In genomic region chr12:12943288-12943687, GRCm38 (mm10) we compare ENCODE assay signal across 12 mouse cellular contexts. TPM values are rescaled to one million over a fixed set of nuclear protein-coding genes. Genes with fewer than 3 reads are reported as not detected.
A peak's percentile ranks its signal among the peaks of the same experiment; 100 is the strongest.
DNase-seq lines count a peak whose midpoint lies in the region; ATAC-seq and TF ChIP-seq lines count a peak whose summit lies in the region.
"Had no signal": no experiment of that assay in that cellular context is flagged by ENCODE, and none has a peak within 500 bp of the region (broad histone marks: within the 10 kb centered on the region; RNA-seq: fewer than 3 reads in every experiment).

No protein-coding gene starts in this region.

- no peak for DNase-seq in kidney, adult 18-20 months
- DNase-seq in embryonic facial prominence, embryonic 11.5 days (ENCODE audit: low spot score) = no peak
- no peak for DNase-seq in lung, adult 2 months
- DNase-seq in left cerebral cortex, adult 2 months (ENCODE audit: extremely low spot score in 1 of 2, low spot score in 2 of 2) = no peak
- DNase-seq: adrenal gland, postnatal 10 days; cerebellum, adult 18-20 months; kidney, adult 11 months; lung, embryonic 14.5 days had no signal

- no peaks in the 10 kb centered on the region for H3K27me3 ChIP-seq in kidney, embryonic 15.5 days
- no peaks in the 10 kb centered on the region for H3K27me3 ChIP-seq in embryonic facial prominence, embryonic 11.5 days (ENCODE audit: control insufficient read depth, insufficient read depth, low read length)
- no peaks in the 10 kb centered on the region for H3K27me3 ChIP-seq in hindbrain, embryonic 13.5 days
- no peaks in the 10 kb centered on the region for H3K27me3 ChIP-seq in neural tube, embryonic 12.5 days (replicated peaks)

- H3K9ac ChIP-seq in kidney, embryonic 15.5 days = no peak overlapping the region
- peak overlapping the region; percentile 96 for H3K9ac ChIP-seq in embryonic facial prominence, embryonic 11.5 days (replicated peaks; ENCODE audit: low read length)
- peak overlapping the region; percentile 72; the same call in 1 of the 2 replicates for H3K9ac ChIP-seq in hindbrain, embryonic 13.5 days
- H3K9ac ChIP-seq in neural tube, embryonic 12.5 days = no peak overlapping the region; the same call in 1 of the 2 replicates

- H3K27ac ChIP-seq in kidney, embryonic 15.5 days = no peak overlapping the region
- H3K27ac ChIP-seq in embryonic facial prominence, embryonic 11.5 days (replicated peaks; ENCODE audit: low read depth, low read length) = no peak overlapping the region
- H3K27ac ChIP-seq in hindbrain, embryonic 13.5 days = no peak overlapping the region
- no peak overlapping the region for H3K27ac ChIP-seq in neural tube, embryonic 12.5 days
- no peak overlapping the region for H3K27ac ChIP-seq in left cerebral cortex, adult 2 months

- peak overlapping the region; percentile 88 for H3K4me2 ChIP-seq in kidney, embryonic 15.5 days
- H3K4me2 ChIP-seq in embryonic facial prominence, embryonic 11.5 days (ENCODE audit: low read depth, low read length) = no peak overlapping the region
- peak overlapping the region; percentile 97 for H3K4me2 ChIP-seq in hindbrain, embryonic 13.5 days
- H3K4me2 ChIP-seq in neural tube, embryonic 12.5 days (replicated peaks) = peak overlapping the region; percentile 93; the same call in 1 of the 2 replicates

- intact Hi-C loops in left cerebral cortex, adult 2 months (cut with DNase I) = loop anchor here (2.0 to 5.0 kb wide), 2 partner anchors 162 to 621 kb away; no protein-coding TSS in a partner anchor

- 0 out of 2 replicates have a peak overlapping the region, but pooled peaks have one; percentile 83 for H3K4me3 ChIP-seq in kidney, embryonic 15.5 days (replicated peaks)
- H3K4me3 ChIP-seq in embryonic facial prominence, embryonic 11.5 days (ENCODE audit: low read depth, low read length) = no peak overlapping the region
- H3K4me3 ChIP-seq in hindbrain, embryonic 13.5 days = no peak overlapping the region; the same call in 1 of the 2 replicates
- no peak overlapping the region for H3K4me3 ChIP-seq in neural tube, embryonic 12.5 days
- H3K4me3 ChIP-seq in lung, adult 2 months (replicated peaks; ENCODE audit: extremely low read depth, low read depth, low read length) = no peak overlapping the region
- no peak overlapping the region for H3K4me3 ChIP-seq in left cerebral cortex, adult 2 months

- no peaks in the 10 kb centered on the region for H3K36me3 ChIP-seq in kidney, embryonic 15.5 days
- peaks cover 2% of the 10 kb centered on the region; the same call in 1 of the 2 replicates for H3K36me3 ChIP-seq in embryonic facial prominence, embryonic 11.5 days (replicated peaks; ENCODE audit: control insufficient read depth, insufficient read depth, low read depth, low read length)
- H3K36me3 ChIP-seq in hindbrain, embryonic 13.5 days = peaks cover 9% of the 10 kb centered on the region; the same call in 1 of the 2 replicates
- peaks cover 6% of the 10 kb centered on the region; the same call in 1 of the 2 replicates for H3K36me3 ChIP-seq in neural tube, embryonic 12.5 days
- H3K36me3 ChIP-seq: G1E had no signal

- H3K4me1 ChIP-seq in kidney, embryonic 15.5 days = peaks cover 22% of the 10 kb centered on the region
- H3K4me1 ChIP-seq in embryonic facial prominence, embryonic 11.5 days (ENCODE audit: control insufficient read depth, insufficient read depth, low read length) = no peaks in the 10 kb centered on the region
- H3K4me1 ChIP-seq in hindbrain, embryonic 13.5 days (replicated peaks) = peaks cover 21% of the 10 kb centered on the region; the same call in 1 of the 2 replicates
- 0 out of 2 replicates have a peak, but pooled peaks cover 5% of the 10 kb centered on the region for H3K4me1 ChIP-seq in neural tube, embryonic 12.5 days
- peaks cover 21% of the 10 kb centered on the region for H3K4me1 ChIP-seq in lung, adult 2 months (ENCODE audit: control insufficient read depth, insufficient read depth, low read length)

- WGBS in kidney, embryonic 15.5 days = 50% methylated on average over 6 of the region's 6 CpGs
- WGBS in embryonic facial prominence, embryonic 11.5 days = 13% methylated on average over 6 of the region's 6 CpGs
- 8% methylated on average over 6 of the region's 6 CpGs for WGBS in hindbrain, embryonic 13.5 days
- WGBS in neural tube, embryonic 12.5 days = 5% methylated on average over 6 of the region's 6 CpGs
- WGBS in lung, adult 2 months = 84% methylated on average over 6 of the region's 6 CpGs

- no peak for TF ChIP-seq POLR2A in lung, adult 2 months (IDR thresholded peaks at IDR 0.05; ENCODE audit: borderline replicate concordance, extremely low read depth, low read depth, low read length)

- no peak for TF ChIP-seq CTCF in lung, adult 2 months (IDR thresholded peaks at IDR 0.05; ENCODE audit: insufficient read depth, low read length)
- TF ChIP-seq CTCF in left cerebral cortex, adult 2 months (IDR thresholded peaks at IDR 0.05) = no peak

- H3K9me3 ChIP-seq in kidney, embryonic 15.5 days (replicated peaks) = no peaks in the 10 kb centered on the region
- H3K9me3 ChIP-seq in embryonic facial prominence, embryonic 11.5 days (replicated peaks; ENCODE audit: control insufficient read depth, low read length) = no peaks in the 10 kb centered on the region
- no peaks in the 10 kb centered on the region for H3K9me3 ChIP-seq in hindbrain, embryonic 13.5 days
- H3K9me3 ChIP-seq in neural tube, embryonic 12.5 days = no peaks in the 10 kb centered on the region

- ATAC-seq in kidney, embryonic 15.5 days (replicated peaks; ENCODE audit: low FRiP score) = no peak
- no peak for ATAC-seq in embryonic facial prominence, embryonic 11.5 days (replicated peaks; ENCODE audit: insufficient number of reproducible peaks, low FRiP score, low TSS enrichment, low read depth)
- no peak for ATAC-seq in hindbrain, embryonic 13.5 days (ENCODE audit: low FRiP score)
- no peak for ATAC-seq in neural tube, embryonic 12.5 days (ENCODE audit: low FRiP score, low read depth)

RNA-seq across cellular contexts. Expression of gene Mycn, which starts 1.6 kb away (rescaled TPM):
- 85.5 and 87.2 TPM in 2 replicates for polyA plus RNA-seq in kidney, embryonic 15.5 days (2015; fragmentation: Nextera tagmentation; extraction: Ambion mirVana)
- polyA plus RNA-seq in embryonic facial prominence, embryonic 11.5 days (2014; fragmentation: Nextera tagmentation; extraction: Ambion mirVana) = 93.9 and 97.6 TPM in 2 replicates
- polyA plus RNA-seq in hindbrain, embryonic 13.5 days (2015; fragmentation: Nextera tagmentation; extraction: Ambion mirVana) = 58.9 and 63.9 TPM in 2 replicates
- 95.7 and 98.7 TPM in 2 replicates for polyA plus RNA-seq in neural tube, embryonic 12.5 days (2016; fragmentation: Nextera tagmentation; extraction: Ambion mirVana)
- polyA plus RNA-seq in lung, adult 2 months (2012; rRNA removed) = 2.2 and 2.6 TPM in 2 replicates
- total RNA-seq in left cerebral cortex, adult 2 months (2021) = 10 to 100 TPM; 10.2 to 11.1 TPM
- polyA plus RNA-seq: G1E had no signal

Comparison
In these comparisons a context has a peak if more than half of its experiments do, and no peak if none do; other contexts are left out.
1. H3K9ac ChIP-seq: peak in embryonic facial prominence, embryonic 11.5 days (single experiment) and hindbrain, embryonic 13.5 days (single experiment); none in kidney, embryonic 15.5 days (single experiment) and neural tube, embryonic 12.5 days (single experiment).
2. RNA of gene Mycn, which starts 1.6 kb away (polyA plus RNA-seq): 95.7 to 98.7 TPM in neural tube, embryonic 12.5 days, 93.9 to 97.6 TPM in embryonic facial prominence, embryonic 11.5 days, 85.5 to 87.2 TPM in kidney, embryonic 15.5 days and 58.9 to 63.9 TPM in hindbrain, embryonic 13.5 days; 2.2 to 2.6 TPM in lung, adult 2 months; every median in the first group is over 10 times any median in the second.